Mouse (Mus musculus): ENCODE results near the gene Ntn5. TPM values are rescaled to one million over a fixed set of nuclear protein-coding genes. Genes with fewer than 3 reads are reported as not detected.

Ntn5 gene
- polyA plus RNA-seq, 1 experiment from 2014 or later: 1.0 TPM

DNA sequence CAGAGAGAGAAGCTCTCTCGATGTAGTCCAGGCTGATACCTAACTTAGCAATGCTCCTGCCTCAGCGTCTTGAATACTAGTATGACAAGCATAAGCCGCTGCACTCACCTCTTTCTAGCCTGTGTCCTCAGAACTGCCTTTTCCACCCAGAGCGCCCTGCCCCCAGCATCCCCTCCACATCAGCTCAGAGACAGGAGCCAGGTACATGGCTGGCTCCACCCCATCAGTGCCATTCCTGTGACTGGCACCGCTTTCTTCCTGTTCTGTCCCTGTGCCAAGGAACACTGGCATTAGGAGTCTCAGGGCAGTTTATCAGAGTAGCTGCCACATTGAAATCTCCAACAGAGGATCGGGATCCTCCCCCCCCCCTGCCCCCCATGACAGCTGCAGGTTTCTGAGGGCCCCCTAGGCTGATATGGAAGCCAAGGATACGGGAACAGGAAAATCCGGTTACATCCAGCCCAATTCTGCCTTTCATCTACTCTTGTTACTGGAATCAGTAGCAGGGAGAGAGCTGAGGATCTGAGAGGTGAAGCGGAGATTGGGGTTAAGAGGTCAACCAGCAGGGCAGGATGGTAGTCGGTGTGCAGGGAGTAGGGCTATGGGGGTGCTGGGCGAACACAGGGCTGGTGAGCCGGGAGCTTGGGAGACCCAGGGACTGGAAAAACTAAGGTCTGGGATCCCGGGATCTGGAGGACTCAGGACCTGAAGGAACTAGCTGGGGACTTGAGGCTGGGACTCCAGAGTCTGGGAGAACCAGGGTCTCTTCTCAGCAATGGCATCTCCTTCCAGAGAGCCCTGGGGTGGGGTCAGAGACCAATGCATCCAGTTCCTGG is 18.3 kb upstream of the Ntn5 start:
- Histone ChIP-seq H3K27me3 (replicated peaks) (no peaks in the 10 kb centered on the region), H3K36me3 (no peaks in the 10 kb centered on the region), H3K9ac (no peak overlapping the region), H3K27ac (peak overlapping the region; percentile 48), H3K4me3 (replicated peaks) (peak overlapping the region; percentile 2; the same call in 1 of the 2 replicates), H3K4me2 (peak overlapping the region; percentile 23; the same call in 1 of the 2 replicates), H3K4me1 (peaks cover 12% of the 10 kb centered on the region; the same call in 1 of the 2 replicates), H3K9me3 (no peaks in the 10 kb centered on the region)
- peak; percentile 36; the same call in 1 of the 2 replicates for ATAC-seq (ENCODE audit: insufficient read depth, low FRiP score, low read depth)
- 49% methylated on average over 13 of the region's 13 CpGs for WGBS

- 64% methylated on average over 7 of the region's 7 CpGs for whole genome bisulfite sequencing
- H3K9ac ChIP-seq: no peak within 1 kb of the TSS
- no peaks in the 10 kb centered on the region for H3K36me3 ChIP-seq
- no peaks in the 10 kb centered on the region for H3K9me3 ChIP-seq
- H3K4me1 ChIP-seq: peaks cover 12% of the 10 kb centered on the region; the same call in 1 of the 2 replicates
- H3K4me2 ChIP-seq: peak within 1 kb of the TSS; percentile 23; the same call in 1 of the 2 replicates
- H3K27me3 ChIP-seq (replicated peaks): no peaks in the 10 kb centered on the region
- H3K27ac ChIP-seq: peak within 1 kb of the TSS; percentile 48
- peak within 1 kb of the TSS; percentile 2; the same call in 1 of the 2 replicates for H3K4me3 ChIP-seq (replicated peaks)
- ATAC-seq (ENCODE audit: insufficient read depth, low FRiP score, low read depth): no peak
Observed at GRCm38 (mm10) chr7:45666161-45666560, 17.7 kb upstream of the Ntn5 start, which contains the start of gene Fut2. Gene Fut2, minus strand, starts transcription at chr7:45666394.

DNA sequence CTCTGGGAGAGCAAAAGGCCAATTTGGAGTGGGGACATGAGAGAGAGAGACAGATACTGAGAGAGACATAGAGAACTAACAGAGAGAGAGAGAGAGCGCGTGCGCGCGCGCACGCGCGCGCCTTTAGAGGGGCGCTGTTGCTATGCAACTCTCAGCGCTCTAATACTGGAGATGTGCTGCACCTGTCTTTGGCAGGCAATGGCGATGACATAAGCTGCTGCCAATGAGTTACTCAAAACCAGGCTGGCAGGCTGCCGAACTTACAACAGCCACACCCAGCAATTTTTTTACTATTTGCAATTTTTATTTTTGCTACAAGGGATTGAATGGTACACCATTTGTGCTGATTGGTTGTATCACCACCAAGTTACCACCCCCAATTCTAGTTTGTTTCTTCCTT is 16.1 kb upstream of the Ntn5 start:
- H3K36me3 ChIP-seq: no peaks in the 10 kb centered on the region
- no peak for ATAC-seq (ENCODE audit: insufficient read depth, low FRiP score, low read depth)
- H3K4me3 ChIP-seq (replicated peaks): no peak overlapping the region
- H3K4me2 ChIP-seq: no peak overlapping the region
- no peaks in the 10 kb centered on the region for H3K9me3 ChIP-seq
- H3K4me1 ChIP-seq: peaks cover 12% of the 10 kb centered on the region; the same call in 1 of the 2 replicates
- no peak overlapping the region for H3K9ac ChIP-seq
- 69% methylated on average over 14 of the region's 14 CpGs for WGBS
- no peaks in the 10 kb centered on the region for H3K27me3 ChIP-seq (replicated peaks)
- no peak overlapping the region for H3K27ac ChIP-seq

DNA sequence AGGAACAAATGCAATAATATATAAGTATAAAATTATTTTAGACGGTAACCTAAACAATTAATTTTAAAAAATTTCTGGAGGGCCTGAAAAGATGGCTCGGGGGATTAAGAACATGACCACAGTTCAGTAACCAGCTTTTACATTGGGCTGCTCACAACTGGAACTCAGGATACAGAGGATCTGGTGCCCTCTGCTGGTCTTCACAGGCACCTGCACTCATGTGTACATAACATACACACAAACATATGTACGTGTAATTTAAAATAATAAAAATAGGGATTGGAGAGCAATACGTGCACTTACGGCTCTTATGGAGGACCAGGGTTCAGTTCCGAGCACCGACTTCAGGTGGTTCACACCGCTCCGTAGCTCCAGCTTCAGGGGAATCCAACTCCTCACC is 14.9 kb upstream of the Ntn5 start:
- no peak for ATAC-seq (ENCODE audit: insufficient read depth, low FRiP score, low read depth)
- H3K4me2 ChIP-seq: no peak overlapping the region
- no peaks in the 10 kb centered on the region for H3K36me3 ChIP-seq
- H3K9me3 ChIP-seq: no peaks in the 10 kb centered on the region
- peaks cover 12% of the 10 kb centered on the region; the same call in 1 of the 2 replicates for H3K4me1 ChIP-seq
- H3K27ac ChIP-seq: no peak overlapping the region
- 93% methylated on average over 9 of the region's 9 CpGs for WGBS
- no peaks in the 10 kb centered on the region for H3K27me3 ChIP-seq (replicated peaks)
- H3K9ac ChIP-seq: no peak overlapping the region
- no peak overlapping the region for H3K4me3 ChIP-seq (replicated peaks)

DNA sequence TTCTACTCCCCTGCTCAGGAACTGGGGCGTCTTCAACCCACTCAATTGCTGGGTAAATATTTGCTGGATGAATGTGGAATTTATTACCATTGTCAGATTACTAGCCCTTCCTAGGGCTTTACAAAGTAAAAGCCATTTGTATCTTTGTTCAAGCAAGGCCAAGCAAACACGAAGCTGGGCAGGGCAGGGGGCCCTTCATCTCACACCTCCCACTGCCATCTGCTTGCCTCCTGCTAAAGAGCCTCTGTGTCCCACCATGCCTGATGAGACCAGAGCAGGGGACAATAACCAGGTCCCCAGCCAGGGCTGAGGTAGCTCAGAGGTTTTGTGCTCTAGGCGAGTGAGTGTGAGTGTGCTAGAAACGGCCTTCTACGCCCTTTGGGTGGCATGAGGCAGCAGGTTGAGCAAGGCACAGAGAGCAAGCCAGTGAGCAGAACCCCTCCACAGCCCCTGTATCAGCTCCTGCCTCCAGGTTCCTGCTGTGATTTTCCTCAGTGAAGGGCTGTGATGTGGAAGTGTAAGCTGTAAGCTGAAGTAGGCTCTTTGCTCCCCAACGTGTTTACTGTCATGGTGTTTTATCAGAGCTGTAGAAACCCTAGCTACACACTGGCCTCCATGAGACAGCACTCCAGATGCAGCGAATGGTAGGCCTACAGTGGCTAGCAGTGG is 6.1 kb upstream of the Ntn5 start:
- peak overlapping the region; percentile 62 for H3K27ac ChIP-seq
- H3K9ac ChIP-seq: no peak overlapping the region
- ATAC-seq (ENCODE audit: insufficient read depth, low FRiP score, low read depth): peak; percentile 25
- no peak overlapping the region for H3K4me2 ChIP-seq
- H3K9me3 ChIP-seq: no peaks in the 10 kb centered on the region
- H3K27me3 ChIP-seq (replicated peaks): no peaks in the 10 kb centered on the region
- 61% methylated on average over 7 of the region's 7 CpGs for WGBS
- peaks cover 15% of the 10 kb centered on the region for H3K4me1 ChIP-seq
- H3K36me3 ChIP-seq: no peaks in the 10 kb centered on the region
- no peak overlapping the region for H3K4me3 ChIP-seq (replicated peaks)

- ATAC-seq (ENCODE audit: insufficient read depth, low FRiP score, low read depth): no peak
- H3K36me3 ChIP-seq: no peaks in the 10 kb centered on the region
- H3K9me3 ChIP-seq: no peaks in the 10 kb centered on the region
- no peak overlapping the region for H3K9ac ChIP-seq
- H3K27ac ChIP-seq: peak overlapping the region; percentile 62; the same call in 1 of the 2 replicates
- no peak overlapping the region for H3K4me2 ChIP-seq
- H3K4me1 ChIP-seq: peaks cover 15% of the 10 kb centered on the region
- 87% methylated on average over 14 of the region's 14 CpGs for WGBS
- no peaks in the 10 kb centered on the region for H3K27me3 ChIP-seq (replicated peaks)
- no peak overlapping the region for H3K4me3 ChIP-seq (replicated peaks)
Observed at GRCm38 (mm10) chr7:45678513-45678912, 5.3 kb upstream of the Ntn5 start.

DNA sequence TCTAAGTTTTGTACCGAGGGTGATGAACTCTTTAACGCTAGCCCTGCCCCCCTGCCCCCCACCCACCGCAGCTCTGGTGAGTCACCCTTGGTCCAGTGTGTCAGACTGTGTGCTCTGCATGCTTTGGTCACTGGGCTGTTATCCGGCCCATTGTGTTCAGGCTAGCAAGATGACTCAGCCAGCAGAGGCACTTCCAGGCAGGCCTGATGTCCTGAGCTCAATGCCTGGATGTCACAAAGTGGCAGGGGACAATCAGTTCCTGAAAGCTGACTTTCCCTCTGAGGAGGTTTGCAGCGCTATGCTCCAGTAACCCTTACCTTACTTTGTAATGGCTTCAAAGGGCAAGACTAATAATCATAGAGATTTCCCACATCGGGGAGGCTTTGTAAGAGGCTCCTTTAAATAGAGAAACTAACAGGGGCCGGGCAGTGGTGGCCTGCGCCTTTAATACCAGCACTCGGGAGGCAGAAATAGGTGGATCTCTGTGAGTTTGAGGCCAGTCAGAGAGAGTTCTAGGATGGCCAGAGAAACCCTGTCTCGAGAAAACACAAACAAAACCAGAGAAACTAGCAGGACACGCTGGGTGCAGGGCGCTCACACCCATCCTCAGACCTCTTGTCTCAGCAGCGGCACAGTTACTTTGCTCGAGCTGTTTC is 3.7 kb upstream of the Ntn5 start:
- no peaks in the 10 kb centered on the region for H3K9me3 ChIP-seq
- H3K9ac ChIP-seq: no peak overlapping the region
- H3K4me3 ChIP-seq (replicated peaks): no peak overlapping the region
- WGBS: 65% methylated on average over 14 of the region's 14 CpGs
- H3K27ac ChIP-seq: peak overlapping the region; percentile 42
- H3K4me2 ChIP-seq: no peak overlapping the region
- peaks cover 21% of the 10 kb centered on the region for H3K4me1 ChIP-seq
- no peaks in the 10 kb centered on the region for H3K36me3 ChIP-seq
- no peak; the same call in 1 of the 2 replicates for ATAC-seq (ENCODE audit: insufficient read depth, low FRiP score, low read depth)
- H3K27me3 ChIP-seq (replicated peaks): no peaks in the 10 kb centered on the region

GRCm38 (mm10) chr7:45681046-45681736 is 2.6 kb upstream of the Ntn5 start:
- Histone ChIP-seq H3K9ac (no peak overlapping the region), H3K27me3 (replicated peaks) (no peaks in the 10 kb centered on the region), H3K4me3 (replicated peaks) (no peak overlapping the region), H3K27ac (peak overlapping the region; percentile 42), H3K36me3 (no peaks in the 10 kb centered on the region), H3K9me3 (no peaks in the 10 kb centered on the region), H3K4me2 (no peak overlapping the region), H3K4me1 (peaks cover 32% of the 10 kb centered on the region)
- no peak for ATAC-seq (ENCODE audit: insufficient read depth, low FRiP score, low read depth)
- WGBS: 73% methylated on average over 8 of the region's 8 CpGs

DNA sequence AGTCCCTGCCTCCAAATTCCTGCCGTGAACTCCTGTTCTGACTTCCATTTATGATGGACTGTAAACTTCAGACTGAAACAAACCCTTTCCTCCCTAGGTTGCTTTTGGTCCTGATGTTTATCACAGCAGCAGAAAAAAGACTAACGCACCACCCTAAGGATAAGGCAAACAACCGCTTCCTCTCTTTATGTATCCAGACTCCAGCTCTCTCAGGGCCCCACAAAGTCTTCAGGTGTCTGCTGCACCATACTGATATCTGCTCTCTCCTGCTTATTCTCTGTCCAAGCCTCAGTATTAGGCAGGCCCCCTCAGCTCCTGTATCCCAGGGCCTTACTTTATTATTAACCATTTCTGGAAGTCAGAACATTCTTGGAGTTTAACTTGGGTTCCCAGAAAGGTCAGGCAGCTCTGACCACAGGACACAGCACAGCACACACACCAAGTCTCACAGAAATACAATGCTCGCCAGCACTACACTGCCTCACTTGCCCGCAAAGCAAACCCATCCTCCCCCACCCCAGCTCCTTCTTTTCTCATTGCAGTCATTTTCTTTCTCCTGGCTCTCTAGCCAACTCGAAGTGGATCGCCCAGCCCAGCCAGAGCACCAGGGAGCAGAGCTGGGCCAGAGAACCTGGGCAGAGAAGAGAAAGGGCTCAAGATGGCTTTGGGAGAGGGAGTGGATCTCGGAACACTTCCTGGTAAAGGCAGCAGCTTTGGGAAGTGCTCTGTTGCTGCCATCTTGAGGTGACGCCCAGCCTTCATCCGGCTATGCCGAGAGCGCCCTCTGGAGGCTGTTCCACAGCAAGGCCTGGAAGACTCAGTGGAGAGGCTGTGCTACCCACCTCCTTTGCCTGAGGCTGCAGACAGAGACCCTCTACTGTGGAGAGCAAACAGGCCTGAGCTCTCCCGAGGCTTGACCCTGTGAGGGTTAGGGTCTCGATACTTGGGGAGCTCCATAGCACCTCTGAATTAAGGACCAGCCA is 1.4 kb upstream of the Ntn5 start:
- Histone ChIP-seq H3K4me2 (peak overlapping the region; percentile 37), H3K27ac (peak overlapping the region; percentile 54), H3K9me3 (no peaks in the 10 kb centered on the region), H3K9ac (no peak overlapping the region), H3K36me3 (no peaks in the 10 kb centered on the region), H3K4me3 (replicated peaks) (0 out of 2 replicates have a peak overlapping the region, but pooled peaks have one; percentile 16), H3K4me1 (peaks cover 37% of the 10 kb centered on the region), H3K27me3 (replicated peaks) (no peaks in the 10 kb centered on the region)
- ATAC-seq (ENCODE audit: insufficient read depth, low FRiP score, low read depth): peak; percentile 19; the same call in 1 of the 2 replicates
- whole genome bisulfite sequencing: 28% methylated on average over 14 of the region's 14 CpGs

GRCm38 (mm10) chr7:45685811-45686210 is 2.0 kb downstream of the Ntn5 start:
- Histone ChIP-seq H3K4me2 (peak overlapping the region; percentile 14; the same call in 1 of the 2 replicates), H3K27ac (no peak overlapping the region), H3K4me3 (replicated peaks) (no peak overlapping the region), H3K4me1 (peaks cover 31% of the 10 kb centered on the region), H3K9ac (no peak overlapping the region), H3K9me3 (no peaks in the 10 kb centered on the region), H3K36me3 (no peaks in the 10 kb centered on the region), H3K27me3 (replicated peaks) (no peaks in the 10 kb centered on the region)
- 30% methylated on average over 10 of the region's 10 CpGs for WGBS
- no peak for ATAC-seq (ENCODE audit: insufficient read depth, low FRiP score, low read depth)

Data from stomach, embryonic 15.5 days (tissue).